Mouse (Mus musculus) stomach, postnatal 0 days (tissue): ENCODE measurements around the gene Tpbpb. TPM values are rescaled to one million over a fixed set of nuclear protein-coding genes. Genes with fewer than 3 reads are reported as not detected.

Source experiments
- ATAC-seq: fragments of 200-750 bp; cut with Nextera tagmentation; 2 replicates; pipeline ENCODE4 v1.8.0; 2017; ENCODE audit not compliant: low FRiP score, low TSS enrichment
- DNase-seq: peaks from one replicate; pipeline ENCODE4 v3.0.0-alpha.2; 2016; ENCODE audit warnings: low spot score
- H3K27ac ChIP-seq: fragments of 300-500 bp; sonication (generic); replicated peaks from 2 replicates; pipeline ENCODE4 v1.5.1; 2014; ENCODE audit warnings: mild to moderate bottlenecking, control low read depth
- H3K27me3 ChIP-seq: fragments of 300-500 bp; sonication (generic); 2 replicates; pipeline ENCODE4 v1.6.1; 2014; ENCODE audit warnings: low read length; ENCODE audit not compliant: control insufficient read depth, insufficient read depth
- H3K36me3 ChIP-seq: fragments of 300-500 bp; sonication (generic); 2 replicates; pipeline ENCODE4 v1.6.1; 2014; ENCODE audit warnings: low read length, mixed read lengths; ENCODE audit not compliant: control insufficient read depth, insufficient read depth
- H3K4me1 ChIP-seq: fragments of 300-500 bp; sonication (generic); replicated peaks from 2 replicates; pipeline ENCODE4 v1.6.1; 2014; ENCODE audit warnings: antibody characterized with exemption; ENCODE audit not compliant: control insufficient read depth, insufficient read depth
- H3K4me2 ChIP-seq: fragments of 300-500 bp; sonication (generic); replicated peaks from 2 replicates; pipeline ENCODE4 v1.6.1; 2014; ENCODE audit warnings: low read depth, mild to moderate bottlenecking, control low read depth, moderate library complexity
- H3K4me3 ChIP-seq: fragments of 300-500 bp; sonication (generic); 2 replicates; pipeline ENCODE4 v1.5.1; 2014; ENCODE audit warnings: low read depth, low read length, control low read depth
- H3K9ac ChIP-seq: fragments of 300-500 bp; sonication (generic); 2 replicates; pipeline ENCODE4 v1.6.1; 2014; ENCODE audit warnings: mild to moderate bottlenecking, low read length, control low read depth, mixed read lengths
- H3K9me3 ChIP-seq: fragments of 300-500 bp; sonication (generic); 2 replicates; pipeline ENCODE4 v1.6.1; 2016; ENCODE audit warnings: low read length; ENCODE audit not compliant: control insufficient read depth
- CTCF ChIP-seq: IDR thresholded peaks from 2 replicates; pipeline ENCODE4 v1.5.1; 2016; ENCODE audit warnings: antibody characterized with exemption, low read depth, mild to moderate bottlenecking, moderate library complexity
- EP300 ChIP-seq: optimal IDR thresholded peaks from 2 replicates; pipeline ENCODE3; 2016; ENCODE audit warnings: antibody characterized with exemption
- WGBS: fragments of 180-500 bp; shearing (Covaris S2); extraction: QIAGEN DNeasy Blood & Tissue Kit; methylation state at CpG from one replicate; pipeline ENCODE4 v1.1.7; 2014; 5-methylcytosine and 5-hydroxymethylcytosine counted together
- polyA plus RNA-seq: library from polyadenylated mRNA; unstranded; fragments of >200 nt; fragmentation: Nextera tagmentation; extraction: Ambion mirVana; gene quantifications from 2 replicates; pipeline ENCODE4 v1.2.1, GENCODE M21; 2015

Tpbpb gene
- polyA plus RNA-seq, 1 experiment from 2014 or later = not detected

DNA sequence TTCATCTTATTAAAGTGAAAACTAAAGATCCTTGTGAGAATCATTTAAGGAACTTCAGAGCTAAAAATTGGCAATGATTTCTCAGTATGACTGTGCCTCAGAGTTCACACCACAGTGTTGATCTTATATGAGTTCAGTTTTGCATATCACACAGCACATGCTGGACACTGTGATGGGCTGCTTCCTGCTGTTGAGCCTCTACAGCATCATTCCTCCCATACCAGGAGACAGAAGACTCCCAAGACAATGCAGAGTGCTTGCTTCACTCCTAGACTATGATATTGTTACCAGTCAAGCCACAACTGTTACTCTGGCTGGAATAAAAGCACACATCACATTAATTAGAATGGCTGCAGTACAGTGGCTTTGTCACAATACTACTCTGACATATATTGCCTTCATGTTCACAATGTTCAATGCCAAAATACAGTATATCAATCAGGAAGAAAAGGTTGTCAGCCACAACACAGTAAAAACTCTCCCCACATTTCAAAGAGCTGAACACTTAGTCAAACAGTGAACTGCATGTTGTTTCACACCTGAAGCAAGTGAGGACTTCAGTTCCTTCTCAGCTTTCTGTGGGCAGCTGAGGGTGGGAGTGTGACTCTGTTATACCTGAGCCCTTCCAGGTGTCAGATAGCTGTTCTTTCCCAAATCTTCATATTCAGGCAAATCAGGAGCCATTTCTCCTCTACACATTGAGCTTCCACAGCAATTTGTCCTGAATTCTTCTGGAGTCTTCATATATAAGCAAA, 9.1 kb downstream of the Tpbpb start:
- H3K4me3 ChIP-seq = no peak overlapping the region
- H3K27me3 ChIP-seq = no peaks in the 10 kb centered on the region
- H3K9me3 ChIP-seq = no peaks in the 10 kb centered on the region
- ATAC-seq (no peak), DNase-seq (no peak)
- no peak for TF ChIP-seq CTCF
- no peak for TF ChIP-seq EP300
- no peaks in the 10 kb centered on the region for H3K36me3 ChIP-seq
- H3K4me2 ChIP-seq = no peak overlapping the region
- H3K4me1 ChIP-seq = no peaks in the 10 kb centered on the region
- no peak overlapping the region for H3K27ac ChIP-seq
- no peak overlapping the region for H3K9ac ChIP-seq

GRCm38 (mm10) chr13:60892301-60892700, 12.4 kb downstream of the Tpbpb start:
- H3K4me1 ChIP-seq = no peaks in the 10 kb centered on the region
- no peak for ATAC-seq
- no peak overlapping the region for H3K9ac ChIP-seq
- H3K4me3 ChIP-seq = no peak overlapping the region
- no peaks in the 10 kb centered on the region for H3K36me3 ChIP-seq
- no peak for TF ChIP-seq EP300
- no peak for TF ChIP-seq CTCF
- no peak overlapping the region for H3K27ac ChIP-seq
- no peaks in the 10 kb centered on the region for H3K27me3 ChIP-seq
- H3K9me3 ChIP-seq = no peaks in the 10 kb centered on the region
- H3K4me2 ChIP-seq = no peak overlapping the region
- no peak for DNase-seq
- 83% methylated on average over 1 of the region's 1 CpGs for WGBS

DNA sequence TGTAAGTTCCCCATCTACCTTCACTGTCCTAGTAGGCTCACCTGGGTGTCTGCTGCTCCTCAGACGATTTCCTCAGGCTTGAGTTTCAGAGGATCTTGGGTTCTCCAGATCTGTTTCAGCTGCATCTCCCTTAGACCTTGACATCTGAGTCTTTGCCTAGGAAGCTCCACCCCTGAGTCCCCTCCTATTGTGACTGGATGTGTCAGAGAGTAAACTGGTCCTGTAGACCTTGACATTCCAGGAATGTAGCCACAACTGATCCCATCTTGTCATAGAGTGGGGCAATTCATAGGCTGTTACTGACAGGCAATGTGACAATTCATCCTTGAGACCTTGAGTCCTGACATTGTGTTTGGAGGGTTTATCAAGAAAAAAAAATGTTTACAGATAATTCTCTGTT, 40.4 kb downstream of the Tpbpb start, which contains the start of gene 4930486L24Rik:
TSS of gene 4930486L24Rik (minus strand) at position 195 of the 400 bp plus-strand sequence.
- TF ChIP-seq CTCF = no peak
- no peak for TF ChIP-seq EP300
- no peak within 1 kb of the TSS for H3K4me2 ChIP-seq
- no peak for ATAC-seq

More for the DNA sequence above, 40.4 kb downstream of the Tpbpb start, which contains the start of gene 4930486L24Rik:
- Histone ChIP-seq H3K27me3 (no peaks in the 10 kb centered on the region), H3K4me3 (no peak within 1 kb of the TSS), H3K9me3 (no peaks in the 10 kb centered on the region), H3K9ac (no peak within 1 kb of the TSS), H3K27ac (no peak within 1 kb of the TSS), H3K36me3 (no peaks in the 10 kb centered on the region), H3K4me1 (no peaks in the 10 kb centered on the region)
- 50% methylated on average over 1 of the region's 1 CpGs for WGBS
- DNase-seq = no peak

Other genes starting within 250 kb of the Tpbpb start
- not detected in 2 replicates for gene BC051665, start 118.5 kb downstream of the Tpbpb start, polyA plus RNA-seq
- 0.82 and 0.90 TPM in 2 replicates for gene Ctsll3, start 102.0 kb downstream of the Tpbpb start, polyA plus RNA-seq
- 0.27 TPM in 1 of 2 replicates, not detected in the other for gene 4930486L24Rik, start 40.4 kb downstream of the Tpbpb start, polyA plus RNA-seq
- gene Gm49392, start 8.0 kb downstream of the Tpbpb start, polyA plus RNA-seq = 0.15 TPM in 1 of 2 replicates, not detected in the other
- gene Ctla2b, start 7.4 kb downstream of the Tpbpb start, polyA plus RNA-seq = 2.0 and 3.0 TPM in 2 replicates
- gene Gm49393, start 30.7 kb upstream of the Tpbpb start, polyA plus RNA-seq = 0.41 TPM in 1 of 2 replicates, not detected in the other
- 2.4 and 3.1 TPM in 2 replicates for gene Gm49391, start 31.7 kb upstream of the Tpbpb start, polyA plus RNA-seq
- 20.6 and 23.6 TPM in 2 replicates for gene Ctla2a, start 31.7 kb upstream of the Tpbpb start, polyA plus RNA-seq
- gene Tpbpa, start 37.1 kb upstream of the Tpbpb start, polyA plus RNA-seq = not detected in 2 replicates
- gene Ctsj, start 101.1 kb upstream of the Tpbpb start, polyA plus RNA-seq = not detected in 2 replicates
- gene Ctsq, start 135.8 kb upstream of the Tpbpb start, polyA plus RNA-seq = not detected in 2 replicates